Mouse (Mus musculus) olfactory bulb, adult 2 months (tissue): ENCODE data around the gene Gm6812. TPM values are rescaled to one million over a fixed set of nuclear protein-coding genes. Genes with fewer than 3 reads are reported as not detected.
"Not testable (repeated sequence)": the region's sequence is repeated elsewhere in the genome, so short reads cannot be mapped to it uniquely, and the experiment has no call there.

Source experiments
- H3K27ac ChIP-seq: fragments of 200-500 bp; 2 replicates; pipeline ENCODE4 v1.5.1; 2012; ENCODE audit warnings: low read depth, low read length; ENCODE audit not compliant: insufficient read depth
- H3K4me1 ChIP-seq: fragments of 200-500 bp; 2 replicates; pipeline ENCODE4 v1.6.1; 2012; ENCODE audit warnings: low read length; ENCODE audit not compliant: control insufficient read depth, insufficient read depth
- H3K4me3 ChIP-seq: fragments of 200-500 bp; 2 replicates; pipeline ENCODE4 v1.5.1; 2012; ENCODE audit warnings: mild to moderate bottlenecking, low read depth, low read length, moderate library complexity; ENCODE audit not compliant: insufficient read depth
- CTCF ChIP-seq: fragments of 200-500 bp; IDR thresholded peaks from 2 replicates; pipeline ENCODE4 v1.5.1; 2012; ENCODE audit warnings: low read depth, mild to moderate bottlenecking, low read length, moderate library complexity; ENCODE audit not compliant: insufficient read depth
- POLR2A ChIP-seq: fragments of 200-500 bp; IDR thresholded peaks from 2 replicates; pipeline ENCODE4 v1.6.1; 2012; ENCODE audit warnings: mild to moderate bottlenecking, low read depth, low read length, moderate library complexity; ENCODE audit not compliant: insufficient read depth
- WGBS: fragments of 180-500 bp; shearing (Covaris S2); methylation state at CpG from one replicate; pipeline ENCODE4 v1.1.7; 2018; 5-methylcytosine and 5-hydroxymethylcytosine counted together
- polyA plus RNA-seq: library from polyadenylated mRNA; stranded (reverse); fragments of >200 nt; gene quantifications from 2 replicates; pipeline ENCODE4 v1.2.4, GENCODE M21; 2012; ENCODE audit warnings: low replicate concordance; ENCODE audit not compliant: missing spikeins, insufficient read depth, insufficient read length

Gm6812 gene
- not detected in 2 replicates for polyA plus RNA-seq

GRCm38 (mm10) chrX:68892953-68893352 lies at the start of gene Gm6812:
Gm6812 (minus strand) TSS chrX:68893053.
- H3K4me3 ChIP-seq, H3K4me1 ChIP-seq, H3K27ac ChIP-seq: not testable (repeated sequence)
- WGBS: 75% methylated on average over 5 of the region's 5 CpGs

GRCm38 (mm10) chrX:68865145-68865544 lies 27.7 kb downstream of the Gm6812 start:
- Histone ChIP-seq H3K4me3 (no peak overlapping the region), H3K4me1 (no peaks in the 10 kb centered on the region), H3K27ac (no peak overlapping the region)
- TF ChIP-seq CTCF (no peak), POLR2A (no peak)
- 35% methylated on average over 2 of the region's 2 CpGs for WGBS

Other genes with a start within 250 kb of the Gm6812 start
- gene Fmr1, start 214.5 kb downstream of the Gm6812 start, polyA plus RNA-seq: 112 TPM in 1 of 2 replicates, not detected in the other
- gene Fmr1nb, start 131.2 kb downstream of the Gm6812 start, polyA plus RNA-seq: not detected in 2 replicates
- not detected in 2 replicates for gene Gm14698, start 72.0 kb downstream of the Gm6812 start, polyA plus RNA-seq